Mouse (Mus musculus) embryonic fibroblast, embryonic 13.5 days (primary cell): ENCODE results near the gene Polr2a.
A peak's percentile ranks its signal among the peaks of the same experiment; 100 is the strongest.

Source experiments
- CTCF ChIP-seq: IDR thresholded peaks from 2 replicates; pipeline ENCODE4 v1.5.1; 2011; ENCODE audit warnings: mild to moderate bottlenecking, control low read depth, low read length, moderate library complexity, borderline replicate concordance; ENCODE audit not compliant: insufficient read depth
- POLR2A ChIP-seq: IDR thresholded peaks from 2 replicates; pipeline ENCODE4 v1.6.1; 2011; ENCODE audit warnings: low read depth, mild to moderate bottlenecking, control low read depth, low read length, moderate library complexity

DNA sequence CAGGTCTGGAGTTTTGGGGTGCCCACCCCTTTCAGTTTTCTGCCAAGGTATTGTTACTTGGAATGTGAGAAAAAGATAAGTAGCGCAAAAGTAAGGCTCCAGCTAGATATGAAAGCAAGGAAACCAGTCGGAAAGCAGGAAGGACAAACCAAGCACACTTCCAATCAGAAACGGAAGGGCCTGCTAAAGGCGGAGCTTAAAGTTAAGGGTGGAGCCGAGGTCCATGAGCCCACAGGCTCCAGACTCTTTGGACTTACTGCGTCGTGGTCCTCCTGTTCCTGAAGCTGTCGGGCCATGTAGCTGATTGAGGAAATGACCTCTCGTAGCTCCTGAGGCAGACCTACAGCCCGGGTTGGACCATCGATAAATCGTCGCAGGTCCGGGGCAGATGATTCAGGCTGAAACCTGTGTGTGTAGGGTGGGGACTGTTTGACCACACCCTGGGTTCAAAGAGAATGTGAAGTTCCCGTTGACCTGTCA, 26.4 kb upstream of the Polr2a start:
- TF ChIP-seq CTCF (no peak), POLR2A (peak; percentile 21; the same call in 1 of the 2 replicates)
